Mouse (Mus musculus): Measurements from ENCODE around the gene Gstm4.

Gstm4 gene

DNA sequence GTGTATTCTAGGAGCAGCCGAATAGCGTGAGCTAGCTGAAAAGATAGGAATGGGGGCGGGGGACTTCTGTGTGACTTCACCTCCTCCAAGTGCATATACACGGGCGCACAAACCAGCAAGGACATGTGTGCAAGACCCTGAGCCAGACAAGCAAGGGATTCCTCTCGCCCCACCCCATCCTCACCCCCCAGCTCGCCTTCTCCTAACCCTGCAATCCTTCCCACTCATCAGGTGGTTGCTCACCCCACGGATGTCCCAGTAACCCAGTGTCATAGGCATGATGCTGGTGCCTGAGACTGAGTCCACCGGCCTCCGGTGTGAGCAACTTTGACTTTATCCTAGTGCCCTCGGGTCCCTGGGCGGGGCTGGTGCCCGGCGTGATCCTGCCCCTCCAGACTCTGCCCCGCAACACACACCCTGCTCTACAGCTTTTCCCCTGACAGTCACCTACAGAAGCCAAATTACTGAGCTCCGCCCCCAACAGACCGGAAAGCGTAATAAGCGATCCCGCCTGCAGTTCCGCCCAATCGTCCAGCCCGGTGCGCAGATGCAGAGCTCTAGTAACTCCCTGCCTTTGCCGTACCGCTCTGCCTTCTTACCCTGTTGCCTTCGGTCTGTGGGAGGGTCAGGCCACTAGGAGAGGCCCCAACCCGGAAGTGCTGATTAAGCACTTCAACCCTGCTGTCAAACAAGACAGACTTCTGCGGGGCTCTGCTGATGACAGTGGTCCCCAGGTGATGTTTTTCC is at the start of gene Gstm4:
Gene Gstm4 (minus strand): TSS at position 501 of the 747 bp plus-strand sequence.
- DNase-seq, result peak; percentile 90 to 94

DNA sequence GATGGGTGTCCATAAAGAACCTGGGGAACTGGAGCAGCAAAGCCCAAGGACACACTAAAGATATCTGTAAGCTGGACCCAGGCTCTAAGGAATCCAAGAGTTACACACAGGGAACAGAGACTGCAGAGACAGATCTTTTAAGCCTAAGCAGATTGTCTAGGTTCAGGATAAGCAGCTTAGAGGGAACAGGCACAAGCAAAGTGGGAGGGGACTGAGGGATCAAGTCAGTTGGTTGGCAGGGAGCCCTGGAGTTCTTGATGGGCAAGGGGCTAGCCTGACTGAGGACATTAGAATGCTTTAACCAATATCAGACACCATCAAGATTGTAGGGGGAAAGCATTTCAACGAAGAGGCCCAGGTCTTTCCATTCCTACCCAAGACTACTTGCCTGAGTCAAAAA is 49.5 kb upstream of the Gstm4 start:
- no peak for DNase-seq

DNA sequence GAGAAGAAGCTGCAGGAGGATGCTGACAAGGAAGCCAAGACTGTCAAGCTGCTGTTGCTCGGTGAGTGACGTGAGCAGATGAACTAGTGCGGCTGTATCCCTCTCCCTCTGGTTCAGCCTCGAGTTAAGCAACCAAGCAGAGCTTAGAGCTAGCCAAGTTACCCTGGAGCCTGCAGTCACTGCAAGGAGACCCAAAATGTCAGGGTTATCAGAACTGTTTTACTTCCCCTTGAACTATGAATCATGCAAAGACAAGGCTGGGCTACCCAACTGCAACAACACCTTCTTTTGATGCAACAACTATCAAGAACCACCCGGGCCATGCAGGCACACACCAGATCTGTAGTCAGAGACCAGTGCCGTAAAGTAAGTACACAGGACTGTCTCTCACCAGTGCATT is 48.6 kb upstream of the Gstm4 start:
- no peak for DNase-seq

DNA sequence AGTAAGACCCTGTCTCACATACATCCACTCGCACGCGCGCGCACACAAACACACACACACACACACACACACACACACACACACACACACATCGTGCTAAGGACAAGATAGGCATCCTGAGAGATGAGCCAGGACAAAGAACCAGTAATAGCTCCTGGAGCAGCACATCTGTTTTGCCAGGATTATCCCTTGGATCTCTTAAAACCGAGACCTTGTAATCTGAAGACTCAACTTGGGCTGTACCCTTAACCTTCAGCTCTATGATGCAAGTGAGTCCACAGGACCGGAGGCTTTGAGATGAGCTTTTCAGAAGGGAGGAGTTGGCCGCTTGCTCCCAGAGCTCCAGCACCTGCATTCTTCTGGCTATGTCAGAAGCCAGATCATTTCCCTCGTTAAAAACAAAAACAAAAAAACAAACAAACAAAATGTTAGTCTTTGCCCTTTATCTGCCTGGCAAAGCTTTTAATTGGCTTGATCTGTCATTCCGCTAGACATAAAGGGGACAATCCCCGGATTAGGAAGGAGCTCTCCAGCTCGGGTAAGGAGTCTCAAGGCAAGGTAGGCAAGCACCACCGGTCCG is 47.9 kb upstream of the Gstm4 start, which contains the start of gene Gnat2:
Gene Gnat2 (plus strand): TSS at position 254 of the 580 bp plus-strand sequence.
- no peak for DNase-seq

DNA sequence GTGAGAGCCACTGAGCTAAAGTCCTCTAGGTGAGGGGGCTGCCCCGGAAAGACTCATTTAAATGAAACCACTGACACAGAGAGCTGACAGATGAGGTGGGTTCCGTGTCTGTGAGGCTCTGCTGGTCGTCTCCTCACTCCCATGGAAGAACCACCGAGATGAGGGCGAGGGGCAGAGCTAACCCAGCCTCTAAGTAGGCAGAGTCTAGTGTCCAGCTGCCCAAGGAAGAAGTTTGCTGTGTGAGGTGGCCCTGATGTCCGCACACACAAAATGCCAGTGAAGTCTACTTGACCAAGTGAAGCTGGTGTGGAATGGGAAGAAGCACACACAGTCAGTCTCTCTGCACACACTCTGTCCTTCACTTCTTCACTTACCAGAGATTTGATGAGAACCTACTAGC is 47.3 kb upstream of the Gstm4 start:
- no peak for DNase-seq

DNA sequence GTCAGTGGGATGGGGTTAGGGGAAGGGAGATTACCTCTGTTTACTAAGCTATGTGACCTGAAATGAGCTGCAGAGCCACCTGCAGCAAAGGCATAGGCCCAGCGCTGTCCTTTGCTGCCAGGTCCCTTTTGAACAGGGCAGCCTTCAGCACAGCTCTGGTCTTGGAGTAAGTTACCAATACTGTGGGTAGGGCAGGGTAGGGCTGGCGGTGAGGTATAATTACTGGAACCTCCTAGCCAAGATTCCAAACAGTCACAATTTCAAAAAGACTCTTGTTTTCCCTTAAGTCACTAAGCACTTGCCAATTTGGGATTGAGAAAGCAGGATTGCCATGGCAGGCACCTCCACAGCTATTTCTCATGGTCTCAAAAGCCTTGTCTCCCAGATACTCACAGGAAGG is 45.9 kb upstream of the Gstm4 start:
- peak in 1 of 2 experiments; percentile 7 for DNase-seq

DNA sequence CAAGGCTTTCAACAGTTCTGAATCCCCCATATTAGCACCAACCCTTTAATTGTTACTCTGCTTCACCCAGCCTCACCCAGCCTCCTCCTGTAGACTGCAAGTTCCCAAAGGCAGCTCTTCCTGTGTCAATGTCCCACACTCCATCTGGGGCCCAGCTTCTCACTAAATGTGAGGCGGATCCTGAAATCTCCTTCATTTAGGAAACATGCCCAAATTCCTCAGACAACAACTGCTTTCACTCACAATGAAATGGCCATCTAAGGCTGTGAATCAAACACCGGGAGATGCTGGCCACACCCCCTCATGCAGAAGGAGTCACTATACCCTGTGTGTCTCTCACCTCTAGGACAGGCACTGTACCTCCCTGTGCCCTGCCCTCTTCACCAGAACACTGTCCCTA is 45.2 kb upstream of the Gstm4 start:
- no peak for DNase-seq

DNA sequence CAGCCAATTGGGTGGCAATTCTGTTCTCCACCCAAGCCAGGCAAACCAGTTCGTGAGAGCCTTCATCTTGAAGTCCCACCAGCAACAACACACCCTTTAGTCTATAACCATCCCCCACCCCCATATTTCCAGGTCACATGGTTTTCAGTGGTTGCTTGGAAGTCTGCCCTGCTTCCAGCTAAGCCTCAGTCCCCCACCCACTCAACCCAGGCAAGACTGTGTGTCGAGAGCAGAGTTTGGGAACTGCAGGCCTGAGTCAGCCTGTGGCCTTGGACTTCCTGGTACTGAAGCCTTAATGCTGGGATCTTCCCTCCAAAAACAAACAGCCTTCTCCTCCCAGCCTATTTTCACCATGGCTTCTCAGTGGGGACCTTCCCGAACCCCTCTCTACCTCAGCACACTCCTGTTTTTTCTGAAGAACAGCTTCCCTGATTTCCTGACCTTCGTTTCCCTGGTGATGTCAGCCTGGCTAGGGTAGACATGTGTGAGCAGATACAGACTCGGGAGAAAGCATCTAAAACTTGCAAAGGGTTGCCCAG is 44.2 kb upstream of the Gstm4 start:
- peak in 1 of 2 experiments; percentile 13 for DNase-seq

DNA sequence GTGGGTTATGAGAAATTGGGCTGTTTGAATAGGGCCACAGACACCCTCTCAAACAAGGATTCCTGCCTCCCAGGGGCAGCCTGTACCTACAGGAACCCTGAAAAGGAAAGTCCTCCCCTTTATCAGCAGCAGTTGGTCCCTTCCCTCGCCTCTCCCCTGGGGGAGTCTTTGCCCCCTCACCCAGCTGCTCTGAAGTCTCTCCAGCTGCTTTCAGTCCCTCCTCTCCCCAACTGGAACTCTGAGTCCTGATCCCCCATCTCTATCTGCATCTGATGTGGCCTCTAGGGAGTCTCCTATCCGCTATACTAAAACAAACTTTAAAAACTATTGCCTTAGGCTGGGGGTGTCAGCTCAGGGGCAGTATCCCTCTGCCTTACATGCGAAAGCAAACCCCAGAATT is 42.6 kb upstream of the Gstm4 start:
- DNase-seq, result no peak

DNA sequence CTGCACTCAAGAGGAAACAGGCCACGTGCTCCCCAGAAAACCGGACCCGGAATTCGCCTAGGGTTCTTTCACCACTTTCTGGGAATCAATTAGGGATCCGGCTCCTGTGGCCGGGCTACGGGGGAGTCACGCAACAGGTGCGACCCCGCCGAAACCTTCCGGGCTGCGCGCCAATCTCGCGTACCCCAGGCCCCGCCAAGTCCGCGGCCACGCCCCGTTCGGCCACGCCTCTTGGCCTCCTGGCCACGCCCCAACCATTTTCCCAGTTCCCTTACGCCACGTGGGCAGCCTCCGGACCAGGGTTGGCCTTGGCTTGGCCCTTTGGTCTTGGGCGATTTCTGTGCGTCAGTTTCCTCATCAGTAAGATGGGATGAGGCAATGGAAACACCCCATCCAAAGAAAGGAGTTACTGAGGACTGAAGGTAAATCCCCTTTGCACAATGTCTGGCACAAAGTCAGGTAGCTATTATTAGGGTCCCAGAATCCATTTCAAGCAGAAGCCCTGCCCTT is 41.8 kb upstream of the Gstm4 start, which contains the start of gene Ampd2:
Gene Ampd2 (minus strand): TSS at position 182 of the 510 bp plus-strand sequence.
- peak; percentile 84 to 89 for DNase-seq

DNA sequence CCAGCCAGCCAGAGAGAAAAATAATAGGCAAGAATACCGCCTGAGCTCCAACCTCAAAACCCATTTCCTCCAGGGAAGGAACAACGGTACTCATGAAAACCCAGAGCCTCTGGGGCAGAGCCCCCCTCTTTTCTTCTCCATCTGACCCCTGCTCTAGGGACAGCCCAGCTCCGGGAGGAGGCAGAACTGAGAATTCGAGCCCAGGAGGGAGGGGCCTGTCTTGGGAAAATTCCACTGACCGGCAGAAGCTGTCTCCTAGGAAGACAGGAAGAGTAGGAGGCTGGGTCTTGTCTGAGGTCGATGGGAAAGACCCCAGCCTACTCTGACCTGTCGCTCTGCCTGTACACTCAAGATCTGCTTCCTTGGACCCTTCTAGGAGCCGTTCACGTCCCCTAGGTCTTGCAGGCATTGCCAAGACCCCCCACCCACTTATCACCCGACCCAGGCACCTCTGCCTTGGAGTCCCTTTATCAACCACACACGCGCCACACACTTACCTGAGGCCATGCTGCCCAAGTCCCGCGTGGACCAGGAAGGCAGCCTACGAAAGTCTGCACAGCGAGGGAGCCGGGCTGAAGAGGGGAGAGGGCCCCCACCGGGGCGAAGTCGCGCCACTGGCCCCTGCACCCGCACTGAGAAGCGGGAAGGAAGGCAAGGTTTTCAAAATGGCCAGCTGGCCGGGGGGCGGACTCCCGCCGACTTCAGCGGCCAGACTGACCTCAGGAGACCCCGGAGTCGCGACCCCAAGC is 41.2 kb upstream of the Gstm4 start:
- peak; percentile 82 to 87 for DNase-seq

DNA sequence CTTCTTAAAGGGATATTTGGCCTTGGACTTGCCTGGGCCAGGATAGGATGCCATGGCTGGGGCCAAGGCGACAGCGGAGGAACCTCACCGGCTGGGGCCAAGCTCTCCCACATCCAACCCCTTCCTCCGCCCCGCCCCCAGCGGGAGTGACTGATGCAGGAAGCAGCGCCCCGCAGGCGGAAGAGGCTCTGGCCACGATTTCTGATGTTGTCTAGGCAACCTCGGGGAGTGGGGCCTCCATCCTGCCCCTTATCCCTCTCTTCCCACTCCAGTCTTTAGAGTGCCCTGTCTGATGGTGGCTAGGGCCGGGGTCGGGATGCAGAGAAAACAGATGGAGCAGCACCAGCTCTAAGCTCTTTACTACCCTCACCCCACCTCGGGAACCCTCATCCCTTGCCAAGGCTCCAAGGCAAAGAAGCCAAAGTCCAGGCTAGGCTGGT is 40.6 kb upstream of the Gstm4 start:
- peak; percentile 94 to 96 for DNase-seq

DNA sequence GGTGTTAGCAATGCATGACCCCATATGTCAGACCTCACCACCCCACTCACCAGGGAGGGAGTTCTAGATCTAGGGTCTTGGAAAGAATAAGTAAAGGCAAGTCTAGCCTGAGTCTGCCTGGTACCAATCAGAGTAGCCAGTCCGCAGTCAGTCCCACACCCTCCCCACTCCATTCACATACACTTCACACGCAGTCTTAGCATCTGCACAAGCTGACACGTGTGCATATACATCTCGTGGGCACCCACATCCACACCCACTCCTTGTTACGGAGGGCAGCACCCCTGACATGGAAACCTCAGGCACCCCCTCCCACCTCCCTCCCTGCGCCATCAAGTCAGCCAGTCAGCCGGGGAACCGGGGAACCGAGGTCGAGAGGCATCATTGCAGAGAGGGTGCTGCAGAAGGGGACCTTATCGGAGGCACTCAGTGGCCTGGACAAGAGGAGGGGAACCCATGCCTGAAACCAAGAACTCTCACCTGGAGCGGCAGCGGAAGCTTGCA is 40.1 kb upstream of the Gstm4 start:
- DNase-seq, result no peak

DNA sequence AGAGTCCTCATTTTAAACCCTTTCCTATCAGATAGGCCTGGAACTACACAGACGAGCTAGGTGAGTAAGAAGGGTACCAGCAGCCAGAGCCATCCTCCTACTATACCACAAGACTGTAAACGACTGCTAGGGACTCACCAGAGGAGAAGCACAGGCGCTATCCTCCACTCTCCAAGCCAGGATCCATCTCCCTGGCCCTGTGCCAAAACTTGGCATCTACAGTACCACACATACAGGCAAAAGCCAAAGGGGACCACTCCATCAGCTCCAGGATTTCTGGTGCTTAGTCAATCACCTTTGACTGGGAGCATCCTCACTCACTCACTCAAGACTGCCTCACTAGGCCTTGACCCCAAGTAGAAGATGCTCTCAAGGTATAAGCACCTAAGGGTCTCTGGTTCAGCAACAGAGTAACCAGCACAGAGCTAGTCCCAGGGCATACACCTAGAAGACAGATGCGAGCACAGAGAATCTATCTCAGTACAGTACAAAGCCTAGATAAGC is 39.3 kb upstream of the Gstm4 start:
- no peak for DNase-seq

DNA sequence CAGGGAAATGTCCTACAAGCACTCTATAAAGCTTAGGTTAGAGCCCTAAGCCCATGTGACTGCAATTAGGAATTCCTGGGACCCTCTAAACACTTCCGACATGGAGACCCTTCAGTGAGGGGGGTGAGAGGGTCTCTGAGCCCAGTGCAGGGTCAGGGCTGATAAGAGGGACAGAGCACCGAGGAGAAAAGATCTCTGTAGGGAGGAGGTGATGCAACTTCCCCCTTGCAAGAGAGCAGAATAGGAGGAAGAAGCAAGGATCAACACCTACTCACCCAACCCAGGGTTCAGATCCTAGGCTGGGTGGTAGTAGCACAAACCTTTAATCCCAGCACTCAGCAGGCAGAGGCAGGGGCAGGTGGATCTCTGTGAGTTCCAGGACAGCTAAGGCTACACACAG is 38.5 kb upstream of the Gstm4 start:
- DNase-seq, result no peak

DNA sequence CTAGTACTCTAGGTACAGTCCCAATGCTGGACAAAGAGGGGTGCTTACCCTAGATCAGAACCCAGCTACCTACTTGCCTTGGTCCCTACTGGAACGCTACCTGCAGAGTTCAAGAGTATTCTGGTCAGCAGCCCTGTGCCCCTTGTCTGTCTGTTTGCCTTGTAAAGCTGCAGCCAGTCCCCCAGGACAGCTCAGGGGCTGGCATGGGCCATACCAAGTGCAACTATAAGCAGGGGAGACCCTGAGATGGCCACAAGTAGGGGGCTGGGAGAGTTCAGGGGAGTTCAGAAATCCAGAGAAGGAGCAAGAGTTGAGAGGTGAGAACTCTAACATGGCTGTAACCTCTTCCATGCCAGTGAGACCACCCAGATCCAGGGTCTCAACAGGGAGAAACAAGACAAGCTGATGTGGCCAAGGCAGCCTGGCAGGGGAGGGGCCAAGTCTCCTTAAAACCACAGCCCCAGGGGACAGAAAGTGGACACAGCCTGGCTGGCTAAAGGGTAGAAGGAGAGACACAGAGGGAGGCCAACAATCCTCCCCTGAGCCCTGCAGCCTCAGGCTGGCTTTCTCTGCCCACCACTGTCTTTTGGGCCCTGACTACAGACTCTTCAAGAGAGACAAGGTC is 37.7 kb upstream of the Gstm4 start:
- DNase-seq, result no peak

DNA sequence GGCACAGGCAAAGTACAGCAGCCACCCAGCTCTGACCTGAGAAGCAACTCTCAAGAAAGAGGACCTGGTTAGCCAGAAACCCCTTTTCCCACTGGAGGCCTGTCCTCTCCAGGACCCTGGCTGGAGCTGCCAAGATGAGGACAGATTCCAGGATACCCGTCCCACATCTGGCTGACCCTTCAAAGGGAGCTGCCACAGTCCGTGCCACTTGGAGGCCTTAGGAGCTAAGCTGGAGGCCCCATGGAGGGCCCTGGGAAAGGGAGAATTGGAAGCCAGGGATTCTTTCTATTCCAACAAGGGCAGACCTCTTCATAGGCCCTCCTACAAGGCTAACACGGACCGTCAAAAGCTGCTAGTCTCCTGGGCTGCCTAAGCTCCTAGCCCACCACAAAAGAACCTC is 37.0 kb upstream of the Gstm4 start:
- DNase-seq, result no peak

DNA sequence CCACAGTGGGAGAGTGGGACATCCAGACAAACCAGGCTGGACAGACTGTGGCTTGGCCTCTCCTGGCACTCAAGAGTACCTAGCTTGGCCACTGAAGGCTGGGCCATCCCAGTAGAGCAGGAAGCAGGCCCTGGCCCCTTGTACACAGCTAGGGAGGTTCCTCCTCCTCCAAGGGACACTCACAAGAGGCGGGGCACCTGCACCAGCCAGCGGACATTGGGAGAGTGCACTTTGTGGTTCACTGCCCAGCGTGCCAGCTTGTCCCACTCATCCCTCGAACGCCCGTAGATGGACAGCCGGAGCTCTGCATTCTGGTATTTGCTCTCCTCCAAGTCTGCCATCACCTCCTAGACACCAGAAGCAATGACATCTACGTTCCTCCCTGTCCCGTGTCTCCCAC is 32.1 kb upstream of the Gstm4 start:
- DNase-seq, result no peak

DNA sequence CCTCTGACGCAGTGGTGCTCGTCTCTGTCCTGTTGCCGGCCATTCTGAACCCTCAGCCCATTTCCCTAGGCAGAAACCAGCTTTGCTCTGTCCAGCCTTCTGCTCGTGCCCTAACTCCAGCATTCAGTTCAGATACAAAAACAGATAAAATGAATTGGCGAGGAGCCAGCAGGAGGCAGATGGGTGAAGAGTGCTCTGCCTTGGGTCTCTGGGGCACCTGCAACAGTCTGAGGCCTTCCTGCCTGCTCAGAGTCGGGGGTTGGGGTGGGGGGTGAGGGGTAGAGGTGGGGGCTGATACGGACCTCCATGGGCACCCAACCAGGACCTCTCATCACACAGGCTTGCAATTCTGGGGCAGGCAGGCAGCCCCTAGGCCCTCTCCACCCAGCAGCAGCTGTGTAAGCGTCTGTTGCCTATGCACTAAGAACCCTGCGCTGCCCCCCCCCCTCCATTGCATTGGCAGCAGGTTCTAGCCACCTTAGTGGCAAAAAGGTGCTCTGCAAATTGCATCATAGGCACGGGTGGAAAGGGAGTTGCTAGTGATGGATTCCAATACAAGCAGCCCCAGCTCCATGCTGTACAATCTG is 28.4 kb upstream of the Gstm4 start:
- DNase-seq, result no peak

DNA sequence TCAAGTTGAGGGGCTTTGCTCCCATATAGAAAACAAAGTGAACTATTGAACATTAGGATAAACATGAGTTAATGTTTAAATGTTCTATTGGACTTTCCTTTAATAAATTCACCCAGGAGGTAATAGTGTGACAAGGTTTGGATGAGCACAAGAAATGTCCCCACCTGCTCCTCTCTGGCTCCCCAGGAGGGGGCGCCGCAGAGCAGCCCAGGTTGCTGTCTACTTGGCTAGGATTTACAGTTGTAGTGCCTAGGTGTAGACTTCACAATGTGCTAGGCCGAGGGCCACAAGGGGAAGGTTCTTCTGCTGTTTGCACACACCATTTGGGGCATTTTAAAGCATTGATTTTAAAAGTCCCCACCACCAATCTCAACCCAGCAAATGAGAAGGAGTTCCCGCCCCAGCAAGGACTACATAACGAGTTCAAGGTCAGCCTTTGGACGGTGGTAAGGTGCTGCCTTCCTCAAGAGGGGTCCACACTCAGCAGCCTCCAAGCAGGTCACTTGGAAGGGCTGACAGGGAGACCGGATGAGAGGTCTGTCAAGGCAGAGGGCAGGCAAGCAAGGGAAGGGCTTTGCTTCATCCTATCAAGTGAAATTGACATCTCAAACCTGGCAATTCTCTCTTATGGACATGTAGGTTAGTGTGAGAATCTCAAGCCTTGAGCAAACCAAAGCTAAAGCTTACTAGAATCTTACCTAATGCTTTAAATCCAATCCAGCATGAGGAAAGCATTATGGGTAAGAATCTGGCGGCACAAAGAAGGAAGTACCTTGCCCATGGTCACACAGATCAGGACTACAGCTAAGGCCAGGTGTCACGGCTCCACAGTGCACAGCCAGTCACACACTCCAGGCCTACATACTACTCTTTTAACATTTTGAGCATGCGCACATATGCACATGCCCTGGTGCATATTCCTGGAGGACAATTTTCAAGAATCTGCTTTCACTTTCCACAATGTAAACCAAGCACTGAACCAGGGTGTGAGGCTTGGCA is 25.9 kb upstream of the Gstm4 start:
- peak; percentile 77 to 81 for DNase-seq
